Mouse (Mus musculus) heart, adult 2 months (tissue): ENCODE data around the gene Gabrg2.

Source experiments
- CTCF ChIP-seq: fragments of 200-600 bp; IDR thresholded peaks from 2 replicates; pipeline ENCODE4 v1.8.1; 2022; ENCODE audit warnings: antibody characterized with exemption, mild to moderate bottlenecking, moderate library complexity
- EP300 ChIP-seq: fragments of 200-500 bp; IDR thresholded peaks from 2 replicates; pipeline ENCODE4 v1.6.1; 2011; ENCODE audit warnings: low read depth, low read length, control low read depth; ENCODE audit not compliant: insufficient read depth
- POLR2A ChIP-seq: fragments of 200-500 bp; IDR thresholded peaks from 2 replicates; pipeline ENCODE4 v1.6.1; 2011; ENCODE audit warnings: mild to moderate bottlenecking, low read depth, low read length, control low read depth; ENCODE audit not compliant: insufficient read depth

DNA sequence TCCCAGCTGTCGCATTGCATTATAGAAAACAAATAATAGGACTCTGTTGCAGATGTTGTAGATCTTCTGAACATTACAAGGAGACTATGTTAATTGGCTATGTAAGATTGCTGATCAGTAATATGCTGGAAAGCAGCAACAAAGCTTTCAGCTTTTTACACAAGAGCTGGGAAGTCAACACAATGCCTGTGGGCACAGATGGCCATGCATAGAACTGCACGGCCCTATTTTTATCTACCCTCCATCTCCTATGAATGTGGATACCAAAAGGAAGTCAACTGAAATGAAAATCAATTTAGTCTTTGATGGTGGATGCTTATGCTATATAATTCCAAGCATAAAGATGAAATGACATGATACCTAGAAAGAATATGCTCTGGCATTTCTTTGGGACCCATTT is 47.1 kb downstream of the Gabrg2 start:
- TF ChIP-seq CTCF = no peak
- TF ChIP-seq POLR2A = no peak
- TF ChIP-seq EP300 = no peak
